Mouse (Mus musculus) ES-Bruce4 (cell line): ENCODE measurements at regions not wholly inside any gene's neighbourhood (a gene's known extent, or its start where the extent isn't known, plus 50 kb on each side); places are given as distances from the start of the nearest gene placed in this dataset.

Experiments used
- CTCF ChIP-seq: IDR thresholded peaks from one replicate; pipeline ENCODE4 v1.8.1; 2011; ENCODE audit warnings: low read depth, low read length
- EP300 ChIP-seq: IDR thresholded peaks from 2 replicates; pipeline ENCODE4 v1.6.1; 2011; ENCODE audit warnings: low read depth, low read length; ENCODE audit not compliant: insufficient read depth
- POLR2A ChIP-seq: IDR thresholded peaks from one replicate; pipeline ENCODE4 v1.8.1; 2011; ENCODE audit warnings: low read length; ENCODE audit not compliant: insufficient read depth

GRCm38 (mm10) chr7:117939618-117940017 is 176.4 kb downstream of the Rps15a start:
- TF ChIP-seq CTCF (no peak), POLR2A (no peak), EP300 (no peak)
